Mouse (Mus musculus): ENCODE data around the gene Yeats2.

- TF ChIP-seq CTCF (IDR thresholded peaks at IDR 0.05; ENCODE audit: control insufficient read depth, insufficient read depth, insufficient read length) (no peak), MYOD1 (IDR thresholded peaks at IDR 0.05; ENCODE audit: control insufficient read depth, insufficient read length, low read depth) (no peak), CEBPB (IDR thresholded peaks at IDR 0.05; ENCODE audit: low read depth) (no peak), MYOG (IDR thresholded peaks at IDR 0.05; ENCODE audit: control insufficient read depth, extremely low read depth, insufficient read length) (no peak)
Measured at GRCm38 (mm10) chr16:20228167-20228566, 87.3 kb downstream of the Yeats2 start.
